Mouse (Mus musculus): ENCODE data around the gene Nav1. TPM values are rescaled to one million over a fixed set of nuclear protein-coding genes. Genes with fewer than 3 reads are reported as not detected.

Gene Nav1
- total and polyA plus RNA-seq, 2 experiments, result 0.83 to 1.8 TPM

DNA sequence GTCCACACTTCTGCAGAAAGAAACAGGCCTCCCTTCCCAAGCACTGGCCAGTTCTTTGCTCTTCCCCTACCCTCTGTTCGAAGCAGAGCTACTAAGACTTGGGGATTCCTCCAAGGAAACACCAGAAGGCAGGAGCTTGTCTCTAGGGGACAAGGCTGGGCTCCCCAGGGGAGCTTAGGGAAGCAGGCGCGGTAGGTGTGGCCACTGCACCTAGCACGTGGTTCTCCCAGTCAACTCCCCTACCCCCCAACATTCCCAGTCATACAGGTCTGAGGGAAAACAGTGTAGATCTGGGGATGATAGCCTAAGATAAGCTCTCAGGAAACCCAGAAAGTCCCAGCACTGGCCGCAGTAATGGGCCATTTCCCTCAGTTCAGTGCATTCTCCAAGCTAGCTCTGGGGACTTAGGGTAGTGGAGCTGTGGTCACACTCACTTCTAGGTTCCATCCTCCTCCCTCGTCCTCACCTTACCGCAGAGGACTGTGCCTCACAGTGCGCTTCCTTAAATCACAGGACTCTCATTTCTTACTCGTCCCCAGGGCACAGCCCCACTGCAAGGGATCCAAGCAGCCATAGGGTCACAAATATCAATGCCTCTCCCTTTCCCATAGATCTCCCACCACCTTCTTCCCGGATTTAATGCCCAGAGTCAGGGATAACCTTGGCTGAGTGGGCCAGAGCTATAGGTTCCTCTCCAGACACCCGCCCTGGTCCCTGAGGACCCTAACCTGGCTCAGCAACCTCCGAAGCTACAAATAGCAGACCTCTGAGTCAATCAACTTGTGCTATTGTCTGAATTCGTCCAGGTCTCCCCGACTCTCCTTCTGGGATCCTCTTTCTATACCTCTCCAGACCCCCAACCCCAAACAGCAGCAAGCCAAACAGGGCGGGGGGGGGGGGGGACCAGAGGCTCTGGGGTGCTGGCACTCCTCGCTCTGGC, 97.7 kb downstream of the Nav1 start:
- no peak for DNase-seq (ENCODE audit: extremely low read depth, low read depth, low spot score)
- H3K9ac ChIP-seq (ENCODE audit: low read depth, low read length), result no peak overlapping the region; the same call in 1 of the 2 replicates
- TF ChIP-seq CTCF (IDR thresholded peaks at IDR 0.05; ENCODE audit: low read depth, low read length), result no peak
- TF ChIP-seq POLR2A (IDR thresholded peaks at IDR 0.05; ENCODE audit: extremely low read depth, insufficient read depth, low read length), result no peak
- no peaks in the 10 kb centered on the region for H3K79me2 ChIP-seq (ENCODE audit: control insufficient read depth, insufficient read depth, low read length)
- WGBS, result 50% methylated on average over 16 of the region's 16 CpGs
- H3K4me3 ChIP-seq (ENCODE audit: insufficient read depth, low read depth, low read length), result peak overlapping the region; percentile 53; the same call in 1 of the 2 replicates
- H3K27ac ChIP-seq (replicated peaks; ENCODE audit: insufficient read depth, low read depth, low read length), result no peak overlapping the region
- H3K4me1 ChIP-seq (ENCODE audit: control insufficient read depth, insufficient read depth, low read length), result 0 out of 2 replicates have a peak, but pooled peaks cover 2% of the 10 kb centered on the region
- no peaks in the 10 kb centered on the region for H3K36me3 ChIP-seq (ENCODE audit: control insufficient read depth, insufficient read depth, low read length)
- no peaks in the 10 kb centered on the region for H3K27me3 ChIP-seq (ENCODE audit: control insufficient read depth, insufficient read depth, low read length)

DNA sequence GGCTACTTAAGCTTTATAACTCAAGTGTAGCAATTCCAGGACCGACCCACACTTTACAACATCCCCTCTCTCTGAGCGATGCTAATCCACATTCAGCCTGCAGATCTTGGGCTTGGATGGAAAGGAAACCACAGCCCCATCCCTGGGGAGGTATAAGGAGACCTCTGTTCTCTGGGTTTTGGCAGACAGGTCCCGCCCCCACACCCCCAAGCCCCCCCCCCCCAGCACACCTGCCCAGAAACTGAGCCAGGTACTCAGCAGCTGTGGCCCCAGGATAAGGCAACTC, 98.8 kb downstream of the Nav1 start:
- TF ChIP-seq CTCF (IDR thresholded peaks at IDR 0.05; ENCODE audit: low read depth, low read length) (no peak), POLR2A (IDR thresholded peaks at IDR 0.05; ENCODE audit: extremely low read depth, insufficient read depth, low read length) (no peak)
- Histone ChIP-seq H3K27ac (replicated peaks; ENCODE audit: insufficient read depth, low read depth, low read length) (no peak overlapping the region), H3K9ac (ENCODE audit: low read depth, low read length) (no peak overlapping the region), H3K36me3 (ENCODE audit: control insufficient read depth, insufficient read depth, low read length) (no peaks in the 10 kb centered on the region), H3K27me3 (ENCODE audit: control insufficient read depth, insufficient read depth, low read length) (no peaks in the 10 kb centered on the region), H3K4me1 (ENCODE audit: control insufficient read depth, insufficient read depth, low read length) (0 out of 2 replicates have a peak, but pooled peaks cover 2% of the 10 kb centered on the region), H3K79me2 (ENCODE audit: control insufficient read depth, insufficient read depth, low read length) (no peaks in the 10 kb centered on the region), H3K4me3 (ENCODE audit: insufficient read depth, low read depth, low read length) (no peak overlapping the region)
- no peak for DNase-seq (ENCODE audit: extremely low read depth, low read depth, low spot score)
- WGBS, result 79% methylated on average over 3 of the region's 3 CpGs

DNA sequence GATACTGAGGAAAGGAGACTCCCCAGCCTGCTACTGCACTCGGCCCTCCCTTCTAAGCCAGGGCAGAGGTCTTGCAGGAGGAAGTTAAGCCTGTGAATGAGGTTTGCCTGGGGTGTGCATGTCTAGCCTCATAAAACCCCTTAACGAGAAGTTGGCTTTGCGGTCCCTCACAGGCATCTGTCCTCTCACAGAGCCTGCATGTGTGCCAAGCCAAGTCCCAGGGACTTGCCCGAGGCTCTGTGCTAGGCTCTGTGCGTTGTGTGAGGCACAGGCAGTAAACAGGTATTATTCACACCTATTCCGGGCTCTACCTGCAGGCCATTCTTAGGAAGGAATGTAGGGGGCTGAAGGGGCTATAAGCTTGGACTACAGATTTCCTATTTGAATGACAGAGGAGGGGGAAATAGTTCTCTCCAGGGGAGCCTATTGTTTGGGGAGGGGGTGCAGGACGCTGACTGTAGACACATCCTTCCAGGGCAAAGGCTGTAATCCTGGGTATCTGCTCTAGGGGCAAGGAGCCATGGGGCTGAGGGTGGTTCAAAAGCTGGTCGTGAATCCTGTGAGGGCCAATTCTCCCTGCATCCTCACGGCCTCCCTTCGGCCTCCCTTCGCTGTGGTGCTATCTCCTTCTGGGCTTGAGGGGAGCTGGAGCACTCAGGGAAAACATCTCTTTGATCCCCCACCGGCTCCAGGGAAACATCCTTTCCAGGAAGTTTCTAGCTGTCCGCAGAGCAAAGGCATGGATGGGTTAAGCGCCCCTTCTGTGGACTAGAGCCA, 99.3 kb downstream of the Nav1 start:
- TF ChIP-seq POLR2A (IDR thresholded peaks at IDR 0.05; ENCODE audit: extremely low read depth, insufficient read depth, low read length) (no peak), CTCF (IDR thresholded peaks at IDR 0.05; ENCODE audit: low read depth, low read length) (no peak)
- WGBS, result 79% methylated on average over 14 of the region's 14 CpGs

DNA sequence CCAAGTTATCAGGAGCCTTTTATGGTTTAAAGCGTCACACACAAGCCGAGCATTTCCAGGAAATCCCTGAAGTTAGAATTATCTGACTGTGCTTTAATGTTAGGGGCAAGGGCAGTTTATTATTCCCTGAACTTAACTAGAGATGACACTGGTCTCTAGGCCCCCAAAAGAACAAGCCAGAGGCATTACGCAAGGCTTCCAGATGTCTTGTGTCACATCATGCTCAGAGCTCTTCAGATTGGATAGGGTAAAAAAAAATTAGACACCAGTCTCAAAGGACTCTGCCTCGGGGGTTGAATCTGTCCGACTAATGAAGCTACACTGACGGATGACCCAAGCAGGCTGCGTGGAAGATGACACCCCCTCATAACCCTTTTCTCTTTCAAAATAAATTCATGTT, 101.6 kb downstream of the Nav1 start:
- Histone ChIP-seq H3K27ac (replicated peaks; ENCODE audit: insufficient read depth, low read depth, low read length) (no peak overlapping the region), H3K27me3 (ENCODE audit: control insufficient read depth, insufficient read depth, low read length) (no peaks in the 10 kb centered on the region), H3K4me3 (ENCODE audit: insufficient read depth, low read depth, low read length) (no peak overlapping the region), H3K4me1 (ENCODE audit: control insufficient read depth, insufficient read depth, low read length) (0 out of 2 replicates have a peak, but pooled peaks cover 2% of the 10 kb centered on the region), H3K79me2 (ENCODE audit: control insufficient read depth, insufficient read depth, low read length) (no peaks in the 10 kb centered on the region), H3K9ac (ENCODE audit: low read depth, low read length) (no peak overlapping the region), H3K36me3 (ENCODE audit: control insufficient read depth, insufficient read depth, low read length) (no peaks in the 10 kb centered on the region)
- no peak for TF ChIP-seq CTCF (IDR thresholded peaks at IDR 0.05; ENCODE audit: low read depth, low read length)
- TF ChIP-seq POLR2A (IDR thresholded peaks at IDR 0.05; ENCODE audit: extremely low read depth, insufficient read depth, low read length), result no peak
- WGBS, result 86% methylated on average over 7 of the region's 7 CpGs
- no peak for DNase-seq (ENCODE audit: extremely low read depth, low read depth, low spot score)

More for the DNA sequence above, 99.3 kb downstream of the Nav1 start:
- H3K27me3 ChIP-seq (ENCODE audit: control insufficient read depth, insufficient read depth, low read length), result no peaks in the 10 kb centered on the region
- H3K4me3 ChIP-seq (ENCODE audit: insufficient read depth, low read depth, low read length), result no peak overlapping the region
- no peak overlapping the region for H3K27ac ChIP-seq (replicated peaks; ENCODE audit: insufficient read depth, low read depth, low read length)
- no peaks in the 10 kb centered on the region for H3K79me2 ChIP-seq (ENCODE audit: control insufficient read depth, insufficient read depth, low read length)
- no peak overlapping the region for H3K9ac ChIP-seq (ENCODE audit: low read depth, low read length)
- 0 out of 2 replicates have a peak, but pooled peaks cover 2% of the 10 kb centered on the region for H3K4me1 ChIP-seq (ENCODE audit: control insufficient read depth, insufficient read depth, low read length)
- no peak for DNase-seq (ENCODE audit: extremely low read depth, low read depth, low spot score)
- no peaks in the 10 kb centered on the region for H3K36me3 ChIP-seq (ENCODE audit: control insufficient read depth, insufficient read depth, low read length)

DNA sequence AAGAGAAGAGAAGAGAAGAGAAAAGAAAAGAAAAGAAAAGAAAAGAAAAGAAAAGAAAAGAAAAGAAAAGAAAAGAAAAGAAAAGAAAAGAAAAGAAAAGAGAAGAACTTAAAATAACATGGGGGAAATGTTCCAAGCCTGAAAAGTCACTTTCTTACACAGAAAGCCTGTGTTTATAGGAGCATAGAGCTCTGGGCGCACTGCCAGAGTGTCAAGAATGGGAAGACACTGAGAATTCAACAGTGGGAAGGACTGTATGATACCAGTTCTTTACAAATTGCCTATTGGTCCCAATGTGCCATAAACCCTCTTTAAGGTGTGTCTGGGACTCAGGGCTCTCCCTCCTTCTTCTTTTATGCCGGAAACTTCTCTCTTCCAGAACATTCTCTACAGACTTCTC, 103.7 kb downstream of the Nav1 start:
- H3K9ac ChIP-seq (ENCODE audit: low read depth, low read length), result no peak overlapping the region

More for the DNA sequence above, 103.7 kb downstream of the Nav1 start:
- H3K4me1 ChIP-seq (ENCODE audit: control insufficient read depth, insufficient read depth, low read length), result no peaks in the 10 kb centered on the region
- no peaks in the 10 kb centered on the region for H3K36me3 ChIP-seq (ENCODE audit: control insufficient read depth, insufficient read depth, low read length)
- no peak for DNase-seq (ENCODE audit: extremely low read depth, low read depth, low spot score)
- no peaks in the 10 kb centered on the region for H3K27me3 ChIP-seq (ENCODE audit: control insufficient read depth, insufficient read depth, low read length)
- H3K4me3 ChIP-seq (ENCODE audit: insufficient read depth, low read depth, low read length), result no peak overlapping the region
- WGBS, result 90% methylated on average over 2 of the region's 2 CpGs
- no peak overlapping the region for H3K27ac ChIP-seq (replicated peaks; ENCODE audit: insufficient read depth, low read depth, low read length)
- H3K79me2 ChIP-seq (ENCODE audit: control insufficient read depth, insufficient read depth, low read length), result no peaks in the 10 kb centered on the region
- TF ChIP-seq CTCF (IDR thresholded peaks at IDR 0.05; ENCODE audit: low read depth, low read length) (no peak), POLR2A (IDR thresholded peaks at IDR 0.05; ENCODE audit: extremely low read depth, insufficient read depth, low read length) (no peak)

All from liver, adult 2 months (tissue).